Mouse (Mus musculus) neural tube, embryonic 15.5 days (tissue): Measurements from ENCODE around the gene Kctd19. TPM values are rescaled to one million over a fixed set of nuclear protein-coding genes. Genes with fewer than 3 reads are reported as not detected.

Experiments
- ATAC-seq: fragments of 200-750 bp; cut with Nextera tagmentation; 2 replicates; pipeline ENCODE4 v1.8.0; 2017; ENCODE audit warnings: mild to moderate bottlenecking, moderate TSS enrichment, moderate library complexity; ENCODE audit not compliant: low FRiP score
- H3K27ac ChIP-seq: fragments of 300-500 bp; sonication (generic); replicated peaks from 2 replicates; pipeline ENCODE4 v1.5.1; 2015; ENCODE audit warnings: mild to moderate bottlenecking, inconsistent platforms
- H3K27me3 ChIP-seq: fragments of 300-500 bp; sonication (generic); replicated peaks from 2 replicates; pipeline ENCODE4 v1.6.1; 2015; ENCODE audit warnings: inconsistent platforms
- H3K36me3 ChIP-seq: fragments of 300-500 bp; sonication (generic); 2 replicates; pipeline ENCODE4 v1.6.1; 2015; ENCODE audit warnings: inconsistent platforms
- H3K4me1 ChIP-seq: fragments of 300-500 bp; sonication (generic); 2 replicates; pipeline ENCODE4 v1.6.1; 2015; ENCODE audit warnings: inconsistent platforms
- H3K4me2 ChIP-seq: fragments of 300-500 bp; sonication (generic); 2 replicates; pipeline ENCODE4 v1.6.1; 2015; ENCODE audit warnings: inconsistent platforms, mild to moderate bottlenecking, moderate library complexity
- H3K4me3 ChIP-seq: fragments of 300-500 bp; sonication (generic); replicated peaks from 2 replicates; pipeline ENCODE4 v1.5.1; 2015; ENCODE audit warnings: mild to moderate bottlenecking, inconsistent platforms
- H3K9ac ChIP-seq: fragments of 300-500 bp; sonication (generic); replicated peaks from 2 replicates; pipeline ENCODE4 v1.6.1; 2015; ENCODE audit warnings: mild to moderate bottlenecking, inconsistent platforms
- H3K9me3 ChIP-seq: fragments of 300-500 bp; sonication (generic); replicated peaks from 2 replicates; pipeline ENCODE4 v1.6.1; 2016; ENCODE audit warnings: inconsistent platforms
- WGBS: fragments of 180-500 bp; shearing (Covaris S2); methylation state at CpG from one replicate; pipeline ENCODE4 v1.1.7; 2015; ENCODE audit warnings: mixed read lengths; 5-methylcytosine and 5-hydroxymethylcytosine counted together
- polyA plus RNA-seq: library from polyadenylated mRNA; unstranded; fragments of >200 nt; fragmentation: Nextera tagmentation; extraction: Ambion mirVana; gene quantifications from 2 replicates; pipeline ENCODE4 v1.2.1, GENCODE M21; 2015

The Kctd19 gene
- not detected in 2 replicates for polyA plus RNA-seq

DNA sequence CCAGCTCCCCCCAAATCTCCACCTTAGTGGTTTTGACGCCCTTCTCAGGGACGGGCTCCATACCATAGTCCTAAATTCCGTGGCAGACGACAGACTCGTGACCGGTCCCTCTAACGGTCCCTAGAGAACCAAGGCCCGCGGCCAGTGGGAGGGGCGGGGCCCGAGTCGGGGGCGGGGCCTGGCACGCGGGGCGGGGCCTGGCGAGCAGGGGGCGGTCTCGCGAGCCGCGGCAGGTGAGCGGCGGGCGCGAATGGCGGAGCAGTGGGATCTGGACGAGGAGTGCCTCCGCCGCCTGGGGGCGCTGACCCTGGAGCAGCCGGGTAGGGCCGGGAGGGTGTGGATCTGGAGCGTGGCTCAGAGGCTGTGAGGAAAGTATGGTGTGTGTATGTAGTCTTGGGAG, at the start of gene Kctd19, which contains the start of gene Lrrc36:
Gene Kctd19 (minus strand): TSS at position 112 of the 400 bp plus-strand sequence.
Gene Lrrc36 (plus strand): TSS at position 181 of the 400 bp plus-strand sequence.
- no peak within 1 kb of the TSS for H3K9ac ChIP-seq
- WGBS: under 1% methylated on average over 32 of the region's 34 CpGs
- peak; percentile 57 for ATAC-seq

DNA sequence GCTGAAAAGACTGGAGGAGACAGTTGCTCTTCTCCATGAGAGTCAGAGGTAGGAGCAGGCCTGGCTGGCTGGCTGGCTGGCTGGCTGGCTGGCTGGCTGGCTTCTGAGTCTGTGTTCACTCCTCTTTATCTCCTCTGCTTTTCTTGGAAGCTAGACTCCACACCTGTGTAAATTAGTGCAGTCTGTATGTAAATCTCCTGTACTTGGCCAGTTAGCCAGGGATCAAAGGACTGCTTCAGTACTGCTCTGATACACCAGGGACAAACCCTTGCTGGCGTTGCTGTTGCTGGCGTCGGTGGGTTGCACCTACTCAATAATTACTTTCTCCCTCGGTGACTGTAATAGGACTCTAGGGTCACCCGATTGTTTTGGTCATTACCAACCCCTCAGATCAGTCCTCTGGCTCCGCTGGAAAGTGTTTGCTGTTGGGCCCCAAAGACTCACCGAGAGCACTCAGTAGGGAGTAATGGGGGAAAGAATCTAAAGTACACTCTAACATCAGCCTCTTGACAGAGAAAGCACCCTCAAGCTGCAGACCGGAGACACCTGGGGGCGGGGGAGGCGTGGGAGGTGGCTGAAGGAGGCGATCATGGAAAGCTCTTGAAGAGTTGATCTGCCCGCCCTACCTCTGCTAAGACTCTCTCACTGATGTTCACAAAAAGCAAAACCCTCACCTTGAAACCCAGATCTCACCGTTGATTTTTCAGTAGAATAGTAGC, 47.9 kb upstream of the Kctd19 start:
- Histone ChIP-seq H3K27me3 (no peaks in the 10 kb centered on the region), H3K4me2 (no peak overlapping the region), H3K9me3 (no peaks in the 10 kb centered on the region), H3K4me1 (peaks cover 16% of the 10 kb centered on the region), H3K4me3 (no peak overlapping the region), H3K36me3 (peaks cover 2% of the 10 kb centered on the region; the same call in 1 of the 2 replicates), H3K27ac (no peak overlapping the region), H3K9ac (no peak overlapping the region)
- WGBS: 66% methylated on average over 13 of the region's 13 CpGs
- no peak for ATAC-seq

More for the DNA sequence above, at the start of gene Kctd19, which contains the start of gene Lrrc36:
- no peaks in the 10 kb centered on the region for H3K36me3 ChIP-seq
- H3K4me2 ChIP-seq: peak within 1 kb of the TSS; percentile 67
- no peaks in the 10 kb centered on the region for H3K9me3 ChIP-seq
- no peak within 1 kb of the TSS for H3K27ac ChIP-seq
- peaks cover 14% of the 10 kb centered on the region; the same call in 1 of the 2 replicates for H3K27me3 ChIP-seq
- peaks cover 11% of the 10 kb centered on the region for H3K4me1 ChIP-seq
- peak within 1 kb of the TSS; percentile 35 for H3K4me3 ChIP-seq

DNA sequence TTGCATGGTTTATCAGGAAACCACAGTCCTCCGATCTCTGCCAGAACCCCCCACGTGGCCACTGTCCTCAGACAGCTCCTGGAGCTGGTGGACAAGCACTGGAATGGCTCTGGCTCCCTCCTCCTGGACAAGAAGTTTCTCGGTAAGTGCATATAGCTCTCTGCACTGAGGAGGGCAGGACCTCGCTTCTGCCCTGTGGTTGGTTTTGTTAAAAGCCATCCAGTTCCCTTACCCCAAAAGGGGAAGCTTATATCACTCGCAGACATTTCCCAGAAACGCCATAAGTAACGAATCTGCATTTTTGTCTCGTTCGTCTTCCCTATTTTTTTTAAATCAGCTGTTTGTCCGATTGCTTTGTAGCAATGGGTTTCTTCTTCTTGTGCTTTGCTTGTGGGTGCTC, 41.9 kb upstream of the Kctd19 start:
- Histone ChIP-seq H3K4me1 (0 out of 2 replicates have a peak, but pooled peaks cover 4% of the 10 kb centered on the region), H3K27ac (no peak overlapping the region), H3K4me2 (no peak overlapping the region), H3K4me3 (no peak overlapping the region), H3K36me3 (no peaks in the 10 kb centered on the region), H3K27me3 (no peaks in the 10 kb centered on the region), H3K9ac (no peak overlapping the region), H3K9me3 (no peaks in the 10 kb centered on the region)
- WGBS: 68% methylated on average over 10 of the region's 10 CpGs
- ATAC-seq: no peak

DNA sequence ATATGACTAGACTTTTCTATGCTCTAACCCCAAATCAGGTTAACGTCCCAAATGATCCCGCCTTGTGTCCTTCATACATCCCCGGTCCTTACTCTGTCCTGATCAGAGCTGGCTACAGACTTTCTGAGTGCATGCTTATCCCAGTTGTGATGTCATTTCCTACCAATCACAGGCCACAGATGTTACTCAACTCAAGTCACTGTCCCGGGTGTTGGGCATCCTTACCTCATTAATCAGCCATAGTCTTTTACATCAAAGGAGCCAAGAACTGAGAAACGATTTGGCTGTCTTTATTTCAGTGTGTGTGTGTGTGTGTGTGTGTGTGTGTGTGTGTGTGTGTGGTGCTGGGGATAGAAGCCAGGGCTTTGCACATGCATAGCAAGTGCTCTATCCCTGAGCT, 40.8 kb upstream of the Kctd19 start:
- H3K4me3 ChIP-seq: no peak overlapping the region

DNA sequence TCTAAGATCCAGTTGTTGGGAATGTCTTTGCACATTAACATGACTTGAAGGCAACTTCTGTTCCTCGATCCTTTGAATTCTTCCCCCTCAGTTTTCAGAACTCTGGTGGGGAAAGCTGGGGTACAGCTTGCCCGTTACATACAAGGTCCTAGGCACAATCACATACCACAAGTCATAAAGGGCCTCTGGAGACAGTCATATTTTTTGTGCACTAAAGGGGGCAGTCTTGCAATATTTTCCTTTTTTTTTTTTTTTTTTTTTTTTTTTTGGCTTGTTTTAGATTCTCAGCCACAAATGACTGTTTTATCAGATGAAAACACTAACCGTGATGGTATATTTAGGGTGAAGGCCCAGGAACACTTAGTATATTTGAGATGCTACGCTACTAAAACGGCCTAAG, 40.0 kb upstream of the Kctd19 start:
- no peak overlapping the region for H3K4me3 ChIP-seq
- 85% methylated on average over 5 of the region's 5 CpGs for WGBS
- H3K27ac ChIP-seq: no peak overlapping the region
- no peaks in the 10 kb centered on the region for H3K36me3 ChIP-seq
- no peaks in the 10 kb centered on the region for H3K27me3 ChIP-seq
- 0 out of 2 replicates have a peak, but pooled peaks cover 4% of the 10 kb centered on the region for H3K4me1 ChIP-seq
- H3K4me2 ChIP-seq: no peak overlapping the region
- no peak for ATAC-seq
- H3K9me3 ChIP-seq: no peaks in the 10 kb centered on the region
- H3K9ac ChIP-seq: no peak overlapping the region

More for the DNA sequence above, 40.8 kb upstream of the Kctd19 start:
- H3K9me3 ChIP-seq: no peaks in the 10 kb centered on the region
- H3K4me1 ChIP-seq: 0 out of 2 replicates have a peak, but pooled peaks cover 4% of the 10 kb centered on the region
- H3K4me2 ChIP-seq: no peak overlapping the region
- H3K36me3 ChIP-seq: no peaks in the 10 kb centered on the region
- ATAC-seq: no peak
- H3K27ac ChIP-seq: no peak overlapping the region
- 58% methylated on average over 5 of the region's 5 CpGs for WGBS
- H3K9ac ChIP-seq: no peak overlapping the region
- no peaks in the 10 kb centered on the region for H3K27me3 ChIP-seq

DNA sequence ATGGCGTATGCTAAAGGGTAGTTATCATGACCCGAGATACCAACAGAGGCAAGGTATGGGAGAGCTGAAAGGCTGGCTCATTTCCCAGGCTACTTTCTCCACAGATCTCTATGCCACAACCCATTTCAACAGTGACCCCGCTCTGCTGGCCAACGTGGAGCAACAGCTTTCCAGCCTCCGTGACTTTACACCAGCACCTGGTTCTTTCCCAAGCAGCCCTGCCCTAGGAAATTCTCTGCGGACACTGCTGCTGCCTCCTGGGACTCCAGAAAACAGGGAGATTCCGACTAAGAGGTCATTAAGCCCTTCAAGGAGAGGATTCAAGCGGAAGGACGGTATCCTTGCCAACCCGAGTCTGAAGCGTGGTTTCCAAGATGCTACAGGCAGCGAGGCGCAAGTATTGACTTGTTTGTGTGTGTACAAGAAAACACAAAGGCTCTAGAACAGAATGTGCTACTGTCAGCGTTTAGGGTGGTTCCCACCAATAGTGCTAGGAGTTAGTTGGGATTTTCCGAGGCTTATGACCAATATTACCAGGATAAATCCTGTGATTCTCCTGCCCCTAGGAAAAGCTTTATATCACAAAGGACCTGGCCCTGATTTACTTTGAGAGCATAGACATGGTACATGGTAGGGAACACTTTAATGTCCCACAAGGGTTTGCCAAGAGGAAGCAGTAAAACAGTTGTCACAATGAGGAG, 38.8 kb upstream of the Kctd19 start:
- Histone ChIP-seq H3K9me3 (no peaks in the 10 kb centered on the region), H3K9ac (no peak overlapping the region), H3K4me1 (0 out of 2 replicates have a peak, but pooled peaks cover 4% of the 10 kb centered on the region), H3K27ac (no peak overlapping the region), H3K27me3 (no peaks in the 10 kb centered on the region), H3K4me2 (no peak overlapping the region), H3K4me3 (no peak overlapping the region), H3K36me3 (no peaks in the 10 kb centered on the region)
- 43% methylated on average over 15 of the region's 15 CpGs for WGBS
- no peak for ATAC-seq

DNA sequence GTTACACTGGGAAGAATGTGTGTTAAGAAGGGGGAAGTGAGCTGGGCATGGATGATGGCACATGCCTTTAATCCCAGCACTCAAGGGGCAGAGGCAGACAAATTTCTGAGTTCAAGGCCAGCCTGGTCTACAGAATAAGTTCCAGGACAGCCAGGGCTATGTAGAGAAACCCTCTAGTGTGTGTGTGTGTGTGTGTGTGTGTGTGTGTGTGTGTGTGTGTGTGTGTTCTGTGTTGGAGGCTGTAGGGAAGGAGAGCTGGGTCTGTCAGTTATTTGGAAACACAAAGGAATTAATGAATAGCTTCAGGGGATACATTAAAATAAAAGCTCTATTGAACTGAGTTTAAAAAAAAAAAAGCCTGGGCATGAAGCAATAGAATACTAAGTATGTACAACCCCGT, 37.7 kb upstream of the Kctd19 start:
- no peaks in the 10 kb centered on the region for H3K9me3 ChIP-seq
- no peak overlapping the region for H3K4me2 ChIP-seq
- ATAC-seq: no peak
- no peak overlapping the region for H3K9ac ChIP-seq
- H3K27ac ChIP-seq: no peak overlapping the region
- WGBS: 37% methylated on average over 1 of the region's 1 CpGs
- H3K4me1 ChIP-seq: peaks cover 8% of the 10 kb centered on the region
- no peaks in the 10 kb centered on the region for H3K27me3 ChIP-seq
- no peaks in the 10 kb centered on the region for H3K36me3 ChIP-seq
- H3K4me3 ChIP-seq: no peak overlapping the region

DNA sequence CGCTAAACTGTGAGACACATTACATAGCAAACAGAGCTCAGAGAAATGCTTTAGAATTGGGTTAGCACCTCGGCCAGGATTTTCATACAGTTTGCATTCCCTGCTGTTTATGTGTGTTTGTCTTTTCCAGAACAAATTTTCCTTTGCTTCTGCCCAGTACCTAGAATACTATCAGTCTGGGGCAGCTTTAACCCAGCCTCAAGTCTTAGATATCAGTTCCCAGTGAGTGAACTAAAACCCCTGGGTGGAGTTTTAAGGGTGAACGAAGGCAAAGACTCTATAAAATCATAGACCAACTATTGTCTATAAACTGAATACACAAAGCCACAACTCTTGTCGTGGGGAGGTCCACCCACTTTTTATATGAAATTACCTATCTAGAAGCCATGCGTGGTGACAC, 35.3 kb upstream of the Kctd19 start:
- Histone ChIP-seq H3K4me3 (no peak overlapping the region), H3K27me3 (no peaks in the 10 kb centered on the region), H3K9me3 (no peaks in the 10 kb centered on the region), H3K36me3 (no peaks in the 10 kb centered on the region), H3K4me2 (no peak overlapping the region), H3K27ac (no peak overlapping the region), H3K9ac (no peak overlapping the region), H3K4me1 (peaks cover 16% of the 10 kb centered on the region)
- 87% methylated on average over 5 of the region's 5 CpGs for WGBS
- no peak for ATAC-seq

DNA sequence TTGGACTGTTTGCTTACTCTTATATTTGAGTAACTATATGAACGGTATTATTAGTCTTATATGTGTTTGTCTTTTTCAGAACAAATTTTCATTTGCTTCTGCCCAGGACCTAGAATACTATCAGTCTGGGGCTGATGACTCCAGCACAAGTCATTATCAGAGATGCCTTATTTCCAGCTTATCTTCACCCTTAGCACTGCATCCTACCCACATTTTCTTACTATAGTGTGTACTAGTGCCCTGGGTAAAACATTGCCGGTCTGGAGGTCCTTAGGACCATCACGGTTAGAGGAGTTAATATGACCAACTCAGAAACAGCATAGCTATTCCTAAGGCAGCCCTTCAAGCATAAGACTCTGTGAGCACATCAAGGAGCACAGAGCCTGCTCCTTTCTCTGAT, 34.9 kb upstream of the Kctd19 start:
- Histone ChIP-seq H3K9ac (no peak overlapping the region), H3K36me3 (no peaks in the 10 kb centered on the region), H3K4me2 (no peak overlapping the region), H3K27ac (no peak overlapping the region), H3K9me3 (no peaks in the 10 kb centered on the region), H3K4me3 (no peak overlapping the region), H3K4me1 (peaks cover 16% of the 10 kb centered on the region), H3K27me3 (no peaks in the 10 kb centered on the region)
- no peak for ATAC-seq
- 94% methylated on average over 3 of the region's 3 CpGs for WGBS

DNA sequence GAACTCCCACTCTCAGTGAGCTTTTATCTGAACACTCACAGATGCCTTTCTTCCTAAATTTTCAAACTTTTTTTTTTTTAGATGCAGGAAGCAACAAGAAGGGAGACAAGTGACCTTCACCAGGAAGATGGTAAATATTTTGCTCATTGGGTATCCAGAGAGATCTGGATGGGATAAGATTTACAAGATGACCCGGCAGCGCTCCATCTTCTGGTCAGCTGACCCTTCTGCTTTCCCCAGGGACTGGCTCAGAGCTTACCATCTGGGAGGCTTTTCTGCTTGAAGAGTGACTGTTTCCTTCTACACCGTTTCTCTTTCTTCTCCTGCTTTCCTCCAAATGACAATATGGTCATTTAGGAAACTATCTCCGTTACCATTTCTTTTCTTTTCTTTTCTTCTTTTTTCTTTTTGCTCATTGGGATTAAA, 32.8 kb upstream of the Kctd19 start:
- peak overlapping the region; percentile 15; the same call in 1 of the 2 replicates for H3K4me2 ChIP-seq
- 9% methylated on average over 4 of the region's 4 CpGs for WGBS
- H3K9me3 ChIP-seq: no peaks in the 10 kb centered on the region
- ATAC-seq: no peak
- H3K4me3 ChIP-seq: no peak overlapping the region
- no peaks in the 10 kb centered on the region for H3K27me3 ChIP-seq
- H3K4me1 ChIP-seq: peaks cover 13% of the 10 kb centered on the region
- H3K9ac ChIP-seq: no peak overlapping the region
- no peaks in the 10 kb centered on the region for H3K36me3 ChIP-seq
- H3K27ac ChIP-seq: 0 out of 2 replicates have a peak overlapping the region, but pooled peaks have one; percentile 23

DNA sequence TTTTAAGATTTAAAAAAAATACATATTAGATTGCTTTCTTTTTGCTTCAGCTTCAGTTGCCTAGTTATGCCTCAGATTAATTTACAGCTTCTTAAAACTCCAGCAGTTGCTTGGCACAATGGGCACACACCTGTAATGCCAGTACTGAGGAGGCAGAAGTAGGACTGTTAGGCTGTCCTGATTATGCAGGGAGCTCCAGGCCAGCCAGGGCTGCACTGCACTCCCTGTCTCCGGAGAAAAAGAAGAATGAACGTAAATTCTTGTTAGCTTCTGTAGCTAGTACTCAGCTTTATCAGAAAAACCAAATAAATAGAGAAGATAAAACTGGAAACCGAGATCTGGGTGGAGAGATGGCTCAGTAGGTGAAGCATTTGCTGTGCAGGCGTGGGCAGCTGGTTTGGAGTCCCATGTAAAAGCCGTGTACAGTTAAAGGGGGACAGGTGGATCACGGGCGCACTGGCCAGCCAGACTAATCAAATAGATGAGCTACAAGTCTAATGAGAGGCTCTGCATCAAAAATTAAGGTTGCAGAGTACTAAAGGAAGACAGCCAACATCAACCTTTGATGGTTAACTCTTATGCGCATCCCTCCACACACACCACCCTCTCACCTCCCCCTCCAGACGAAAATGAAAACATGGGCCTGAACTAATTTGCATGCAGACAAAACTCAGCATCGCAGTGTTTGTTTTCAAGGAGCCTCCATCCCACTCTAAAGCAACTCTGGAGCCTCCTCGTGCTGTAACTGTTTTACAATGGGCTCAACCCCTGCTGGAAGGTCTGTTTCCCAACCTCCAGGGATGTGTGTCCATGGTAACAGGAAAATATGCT, 32.2 kb upstream of the Kctd19 start:
- Histone ChIP-seq H3K4me2 (peak overlapping the region; percentile 15; the same call in 1 of the 2 replicates), H3K27me3 (no peaks in the 10 kb centered on the region), H3K9ac (no peak overlapping the region), H3K36me3 (no peaks in the 10 kb centered on the region), H3K4me1 (peaks cover 13% of the 10 kb centered on the region), H3K27ac (0 out of 2 replicates have a peak overlapping the region, but pooled peaks have one; percentile 23), H3K4me3 (no peak overlapping the region), H3K9me3 (no peaks in the 10 kb centered on the region)
- 21% methylated on average over 11 of the region's 11 CpGs for WGBS
- ATAC-seq: no peak
